Comparison of ENCODE assay signal across 17 mouse cellular contexts in genomic region chr17:78325761-78326332, GRCm38 (mm10).
DNase-seq lines count a peak whose midpoint lies in the region; ATAC-seq and TF ChIP-seq lines count a peak whose summit lies in the region.
"Had no signal": no experiment of that assay in that cellular context is flagged by ENCODE, and none has a peak within 500 bp of the region (broad histone marks: within the 10 kb centered on the region; RNA-seq: fewer than 3 reads in every experiment).

No protein-coding gene starts in this region.

- no peaks in the 10 kb centered on the region for H3K9me3 ChIP-seq in midbrain, embryonic 10.5 days (replicated peaks)
- H3K9me3 ChIP-seq in midbrain, embryonic 16.5 days (replicated peaks; ENCODE audit: control insufficient read depth, low read length, poor library complexity, severe bottlenecking), result no peaks in the 10 kb centered on the region
- no peaks in the 10 kb centered on the region for H3K9me3 ChIP-seq in hindbrain, embryonic 16.5 days (ENCODE audit: control insufficient read depth, low read length)
- H3K9me3 ChIP-seq: stomach, embryonic 15.5 days had no signal

- H3K4me1 ChIP-seq in midbrain, embryonic 10.5 days, result peaks cover 21% of the 10 kb centered on the region
- H3K4me1 ChIP-seq in midbrain, embryonic 16.5 days (ENCODE audit: control insufficient read depth, insufficient read depth, low read length), result peaks cover 16% of the 10 kb centered on the region
- H3K4me1 ChIP-seq in hindbrain, embryonic 16.5 days (ENCODE audit: control insufficient read depth, insufficient read depth, low read depth, low read length), result no peaks in the 10 kb centered on the region

- no peak for ATAC-seq in midbrain, embryonic 16.5 days
- peak; percentile 21; the same call in 1 of the 2 replicates for ATAC-seq in hindbrain, embryonic 16.5 days
- ATAC-seq: forebrain, embryonic 14.5 days had no signal

- 84% methylated on average over 7 of the region's 7 CpGs for WGBS in midbrain, embryonic 10.5 days
- 66% methylated on average over 7 of the region's 7 CpGs for WGBS in midbrain, embryonic 16.5 days
- 53% methylated on average over 7 of the region's 7 CpGs for WGBS in hindbrain, embryonic 16.5 days

- H3K4me2 ChIP-seq in midbrain, embryonic 16.5 days (ENCODE audit: low read length), result no peak overlapping the region
- no peak overlapping the region for H3K4me2 ChIP-seq in hindbrain, embryonic 16.5 days (ENCODE audit: low read length)
- H3K4me2 ChIP-seq: stomach, embryonic 15.5 days had no signal

- no peak overlapping the region for H3K4me3 ChIP-seq in gastrocnemius, adult 2 months
- no peak overlapping the region for H3K4me3 ChIP-seq in midbrain, embryonic 10.5 days
- H3K4me3 ChIP-seq in midbrain, embryonic 16.5 days (ENCODE audit: low read depth, low read length), result no peak overlapping the region
- no peak overlapping the region for H3K4me3 ChIP-seq in hindbrain, embryonic 16.5 days (ENCODE audit: low read length)
- H3K4me3 ChIP-seq: stomach, embryonic 15.5 days had no signal

- H3K27me3 ChIP-seq in midbrain, embryonic 10.5 days (ENCODE audit: low read depth, poor library complexity, severe bottlenecking), result no peaks in the 10 kb centered on the region
- no peaks in the 10 kb centered on the region for H3K27me3 ChIP-seq in midbrain, embryonic 16.5 days (ENCODE audit: control insufficient read depth, insufficient read depth, low read depth, low read length)
- H3K27me3 ChIP-seq in hindbrain, embryonic 16.5 days (replicated peaks; ENCODE audit: control insufficient read depth, insufficient read depth, low read length), result no peaks in the 10 kb centered on the region
- H3K27me3 ChIP-seq: CH12.LX; stomach, embryonic 15.5 days had no signal

- no peak for DNase-seq in gastrocnemius, adult 2 months
- no peak for DNase-seq in gastrocnemius, postnatal 4 days (ENCODE audit: low spot score in 2 of 2)
- no peak for DNase-seq in midbrain, embryonic 10.5 days (ENCODE audit: low spot score)
- peak; percentile 46 for DNase-seq in retina, embryonic 14.5 days (ENCODE audit: low spot score)
- no peak for DNase-seq in cerebellum, postnatal 14 days
- DNase-seq in adrenal gland, postnatal 4 days (ENCODE audit: low spot score in 2 of 2), result no peak
- DNase-seq: kidney, adult 11 months; kidney, postnatal 14 days; layer of hippocampus, adult 9-11 months; right cerebral cortex, adult 18-20 months; spleen, adult 18-20 months had no signal

- H3K9ac ChIP-seq in midbrain, embryonic 16.5 days (ENCODE audit: low read depth, low read length), result no peak overlapping the region
- H3K9ac ChIP-seq in hindbrain, embryonic 16.5 days (ENCODE audit: low read depth, low read length), result no peak overlapping the region
- H3K9ac ChIP-seq: liver, embryonic 14.5 days; stomach, embryonic 15.5 days had no signal

- peak overlapping the region; percentile 71 for H3K27ac ChIP-seq in gastrocnemius, adult 2 months
- H3K27ac ChIP-seq in midbrain, embryonic 10.5 days (replicated peaks), result 0 out of 2 replicates have a peak overlapping the region, but pooled peaks have one; percentile 23
- no peak overlapping the region for H3K27ac ChIP-seq in midbrain, embryonic 16.5 days (ENCODE audit: low read length)
- no peak overlapping the region for H3K27ac ChIP-seq in hindbrain, embryonic 16.5 days (ENCODE audit: low read depth, low read length)
- H3K27ac ChIP-seq: liver, embryonic 14.5 days; stomach, embryonic 15.5 days had no signal

- no peak for TF ChIP-seq CTCF in gastrocnemius, adult 2 months (IDR thresholded peaks at IDR 0.05)

- intact Hi-C loops in gastrocnemius, adult 2 months (cut with DNase I), result no loop called here

- H3K36me3 ChIP-seq in midbrain, embryonic 10.5 days, result peaks cover 9% of the 10 kb centered on the region; the same call in 1 of the 2 replicates
- no peaks in the 10 kb centered on the region for H3K36me3 ChIP-seq in midbrain, embryonic 16.5 days (ENCODE audit: control insufficient read depth, insufficient read depth, low read length)
- H3K36me3 ChIP-seq in hindbrain, embryonic 16.5 days (ENCODE audit: control insufficient read depth, insufficient read depth, low read length), result no peaks in the 10 kb centered on the region
- H3K36me3 ChIP-seq: stomach, embryonic 15.5 days had no signal

Comparison
In these comparisons a context has a peak if more than half of its experiments do, and no peak if none do; other contexts are left out.
1. H3K27ac ChIP-seq: peak in gastrocnemius, adult 2 months (single experiment) and midbrain, embryonic 10.5 days (single experiment); none in midbrain, embryonic 16.5 days (single experiment) and hindbrain, embryonic 16.5 days (single experiment).